Mouse (Mus musculus) MEL (cell line): ENCODE results near the gene Arhgap45.

Experiments
- CTCF ChIP-seq, 3 experiments: IDR thresholded peaks in 2 of 3; conservative IDR thresholded peaks in 1 of 3; 2 replicates each; pipeline ENCODE4 v1.5.1; 2011 to 2012; ENCODE audit warnings: low read length in 3 of 3, low read depth in 2 of 3, mild to moderate bottlenecking in 2 of 3, improper control_type of control experiment in 1 of 3, inconsistent platforms in 1 of 3, mixed read lengths in 1 of 3, moderate library complexity in 1 of 3; ENCODE audit not compliant: control insufficient read depth in 1 of 3, insufficient read depth in 1 of 3, poor library complexity in 1 of 3, severe bottlenecking in 1 of 3
- MYC ChIP-seq: IDR thresholded peaks from 2 replicates; pipeline ENCODE4 v1.6.1; 2011; ENCODE audit warnings: low read depth, mild to moderate bottlenecking, low read length, improper control_type of control experiment, moderate library complexity
- POLR2A ChIP-seq, 2 experiments: IDR thresholded peaks; 2 replicates each; pipeline ENCODE4 v1.6.1; 2011 to 2012; ENCODE audit warnings: low read length in 2 of 2, mild to moderate bottlenecking in 2 of 2, control low read depth in 1 of 2, improper control_type of control experiment in 1 of 2, low read depth in 1 of 2, moderate library complexity in 1 of 2; ENCODE audit not compliant: control insufficient read depth in 1 of 2, insufficient read depth in 1 of 2, poor library complexity in 1 of 2

DNA sequence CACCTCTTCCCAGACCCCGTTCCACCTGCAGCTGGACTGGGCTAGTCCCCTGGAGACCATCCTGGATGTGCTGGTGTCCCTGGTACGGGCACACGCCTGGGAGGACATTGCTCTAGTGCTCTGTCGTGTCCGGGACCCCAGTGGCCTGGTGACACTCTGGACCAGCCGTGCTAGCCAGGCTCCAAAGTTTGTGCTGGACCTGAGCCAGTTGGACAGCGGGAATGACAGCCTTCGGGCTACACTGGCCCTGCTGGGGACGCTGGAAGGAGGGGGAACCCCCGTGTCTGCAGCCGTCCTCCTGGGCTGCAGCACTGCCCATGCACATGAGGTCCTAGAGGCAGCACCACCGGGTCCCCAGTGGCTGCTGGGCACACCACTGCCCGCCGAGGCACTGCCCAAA is 43.6 kb upstream of the Arhgap45 start:
- TF ChIP-seq CTCF (IDR thresholded peaks at IDR 0.05 in 2 of 3, conservative IDR thresholded peaks at IDR 0.05 in 1 of 3; ENCODE audit: control insufficient read depth in 1 of 3, insufficient read depth in 1 of 3, low read depth in 2 of 3, low read length in 3 of 3, poor library complexity in 1 of 3, severe bottlenecking in 1 of 3) (no peak), MYC (no peak), POLR2A (IDR thresholded peaks at IDR 0.05; ENCODE audit: control insufficient read depth in 1 of 2, insufficient read depth in 1 of 2, low read depth in 1 of 2, low read length in 2 of 2, poor library complexity in 1 of 2) (0 out of 4 replicates have a peak, but pooled peaks of 1 of the 2 experiments have one; percentile 21)
